Mouse (Mus musculus) right cerebral cortex, postnatal 10 days (tissue): ENCODE results near the gene Gabpb1.
A peak's percentile ranks its signal among the peaks of the same experiment; 100 is the strongest.

Experiments used
- DNase-seq, 2 experiments: peaks; one replicate each; pipeline ENCODE4 v3.0.0; 2021; ENCODE audit warnings: low spot score in 2 of 2

Gabpb1 gene

DNA sequence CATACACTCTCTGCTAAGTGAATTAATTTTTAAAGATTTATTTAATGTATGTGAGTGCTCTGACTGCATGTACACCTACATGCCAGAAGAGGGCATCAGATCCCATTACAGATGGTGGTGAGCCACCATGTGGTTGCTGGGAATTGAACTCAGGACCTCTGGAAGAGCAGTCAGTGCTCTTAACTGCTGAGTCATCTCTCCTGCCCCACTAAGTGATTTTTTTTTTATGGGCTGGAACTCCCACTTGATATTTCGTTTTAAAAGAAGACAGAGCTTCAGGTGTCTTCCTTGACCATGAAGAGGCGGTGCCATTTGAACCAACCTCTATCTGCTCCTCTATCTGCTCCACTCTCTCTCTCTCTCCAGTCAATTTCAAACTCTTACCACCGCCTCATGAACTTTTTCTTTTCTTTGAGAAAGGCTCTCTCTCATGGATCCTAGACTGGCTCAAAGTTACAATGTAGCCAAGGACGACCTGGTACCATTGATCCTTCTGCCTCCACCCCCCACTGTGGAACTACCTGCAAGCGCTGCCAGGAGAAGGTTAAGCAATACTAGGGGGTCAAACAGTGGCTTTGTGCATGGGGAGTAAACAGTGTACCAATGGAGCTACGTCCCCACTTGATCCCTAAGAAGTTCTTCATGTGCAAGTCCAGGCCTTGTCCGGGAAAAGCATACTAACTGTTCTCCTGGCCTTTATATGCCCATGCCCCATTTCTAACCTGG lies 79.6 kb downstream of the Gabpb1 start:
- no peak for DNase-seq

DNA sequence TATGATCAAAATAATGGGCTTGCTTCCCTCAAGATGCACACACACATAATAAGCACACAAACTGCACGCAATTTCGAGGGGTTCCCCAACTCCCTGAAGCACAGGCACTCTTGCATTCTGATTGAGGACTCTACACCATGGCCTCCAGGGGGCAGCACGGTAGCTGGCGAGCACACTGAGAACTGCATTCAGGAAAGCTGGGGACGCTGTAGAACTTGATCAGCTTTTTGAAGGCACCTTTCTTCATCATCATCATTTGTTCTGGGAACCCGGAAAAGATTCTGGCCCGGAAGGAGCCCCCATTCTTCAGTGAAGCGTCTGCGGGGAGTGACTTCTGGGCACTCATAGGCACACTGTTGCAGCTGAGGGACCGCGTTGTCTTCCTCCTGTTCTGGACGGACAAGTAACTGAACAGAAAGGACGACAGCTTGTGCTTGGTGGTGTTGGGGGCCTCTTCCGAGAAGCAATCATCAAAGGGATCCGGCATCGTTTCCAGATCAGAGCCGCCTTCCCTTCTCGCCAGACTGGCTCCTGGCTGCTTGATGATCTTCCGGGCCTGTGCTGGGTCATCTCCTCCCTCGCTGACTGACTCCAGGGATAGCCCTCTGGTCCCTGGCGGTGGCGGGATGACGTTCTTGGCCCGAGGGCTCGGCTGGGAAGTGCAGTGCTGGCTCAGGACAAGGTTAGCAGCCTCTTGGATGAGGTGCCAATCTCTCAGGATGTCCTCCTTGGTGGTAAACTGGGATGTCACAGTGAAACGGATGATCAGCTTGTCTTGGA lies 82.1 kb downstream of the Gabpb1 start:
- DNase-seq: peak; percentile 50 to 79

DNA sequence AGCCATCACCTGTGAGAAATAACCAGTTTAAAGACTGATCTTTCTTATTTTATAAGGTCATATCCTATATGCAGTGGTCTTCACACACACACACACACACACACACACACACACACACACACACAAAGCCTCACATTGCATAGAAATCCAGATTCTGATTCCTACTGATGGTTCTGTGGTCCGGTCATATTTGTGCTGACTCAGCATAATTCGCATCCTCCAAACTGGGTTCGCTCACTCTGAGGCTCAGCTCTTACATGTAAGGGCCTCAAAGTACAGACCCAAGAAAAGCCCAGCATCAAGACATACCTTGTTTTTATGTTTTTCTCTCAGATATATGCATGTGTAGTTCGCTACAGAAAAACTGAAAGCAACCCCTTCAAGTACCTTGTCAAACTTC lies 84.8 kb downstream of the Gabpb1 start:
- DNase-seq: no peak

- DNase-seq: no peak
Observed at GRCm38 (mm10) chr2:126587468-126587867, 88.7 kb downstream of the Gabpb1 start.

DNA sequence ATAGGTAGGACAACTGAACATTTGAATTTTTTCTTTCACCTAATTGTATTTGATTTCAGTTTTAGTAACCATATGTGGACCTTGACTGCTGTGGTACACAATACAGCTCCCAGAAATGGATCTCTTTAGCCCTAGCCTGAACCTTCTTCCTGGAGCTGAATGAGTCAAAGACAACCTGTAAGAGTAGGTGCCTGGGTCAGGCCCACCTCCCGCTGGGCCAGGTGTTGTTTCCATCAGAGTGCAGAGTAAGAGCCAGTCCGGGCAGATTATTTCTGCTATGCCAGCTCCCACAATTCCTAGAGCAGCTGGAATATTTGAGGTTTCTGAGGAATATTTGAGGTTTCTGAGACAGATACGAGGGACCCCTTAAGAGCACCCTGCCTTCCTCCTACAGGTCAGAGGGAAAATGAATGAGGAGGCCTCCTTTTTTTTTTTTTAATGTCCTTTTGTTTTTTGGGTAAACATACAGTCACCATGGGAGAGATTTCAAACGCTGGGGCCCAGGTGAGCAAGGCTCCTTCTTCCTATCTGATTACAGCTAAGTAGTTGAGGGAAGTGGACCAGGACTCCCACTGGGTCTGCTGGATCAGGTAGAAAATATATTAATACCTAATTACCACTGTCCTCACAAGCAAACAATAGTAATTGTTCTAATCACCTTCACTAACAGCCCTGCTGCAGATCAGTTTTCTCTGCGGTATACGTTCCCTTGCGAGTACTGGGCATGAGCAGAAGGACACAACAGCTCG lies 91.3 kb downstream of the Gabpb1 start:
- DNase-seq: no peak

- no peak for DNase-seq
Observed at GRCm38 (mm10) chr2:126583960-126584359, 92.2 kb downstream of the Gabpb1 start.

DNA sequence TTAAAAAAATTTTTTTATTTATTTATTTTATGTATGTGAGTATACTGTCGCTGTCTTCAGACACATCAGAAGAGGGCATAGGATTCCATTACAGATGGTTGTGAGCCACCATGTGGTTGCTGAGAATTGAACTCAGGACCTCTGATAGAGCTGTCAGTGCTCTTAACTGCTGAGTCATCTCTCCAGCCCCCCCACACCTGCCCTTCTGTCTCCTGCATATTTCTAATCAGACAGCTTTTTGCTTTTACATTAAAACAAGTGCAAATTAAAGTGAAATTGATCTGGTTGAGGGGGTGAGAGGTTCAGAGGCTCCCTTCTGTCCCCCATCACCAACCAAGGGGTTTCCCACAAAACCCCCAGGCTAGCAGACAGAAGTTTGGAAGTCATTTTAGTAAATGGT lies 96.9 kb downstream of the Gabpb1 start:
- DNase-seq: no peak
